Mouse (Mus musculus): ENCODE results near the gene Them7.

Them7 gene

DNA sequence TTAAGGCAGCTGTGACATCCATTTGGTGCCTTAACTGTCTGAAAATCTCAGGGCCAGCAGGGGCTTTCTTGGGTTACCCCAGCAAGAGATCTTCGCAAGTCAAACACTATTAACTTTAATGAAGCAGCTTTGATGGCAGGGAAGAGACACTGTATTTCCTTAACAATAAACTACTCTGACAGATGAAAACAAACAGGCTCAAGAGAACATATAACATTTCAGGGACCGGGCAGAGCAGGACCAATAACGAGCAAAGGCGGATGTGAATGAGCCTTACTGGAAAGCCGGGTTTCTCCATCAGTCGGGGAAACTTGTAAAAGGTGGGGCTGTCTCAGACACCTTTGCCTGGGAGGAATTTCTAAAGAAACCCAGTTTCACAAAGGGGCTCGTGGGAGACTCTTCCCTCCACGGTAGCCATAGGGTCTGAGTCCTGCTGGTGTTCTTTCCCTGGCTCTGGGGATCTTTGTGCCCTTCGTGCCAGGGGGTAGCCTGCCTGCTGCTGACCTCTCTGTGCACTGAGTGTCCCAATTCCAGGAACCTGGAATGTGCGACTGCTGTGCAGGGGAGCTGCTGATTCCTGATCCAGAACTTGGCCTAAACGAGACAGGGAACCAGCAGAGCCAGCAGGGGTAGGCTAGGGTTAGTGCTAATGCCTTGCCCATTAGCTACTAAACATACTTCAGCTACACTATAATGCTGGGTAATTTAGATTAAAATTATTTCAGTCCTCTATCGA is 11.4 kb downstream of the Them7 start:
- DNase-seq (ENCODE audit: low spot score in 2 of 2): no peak

DNA sequence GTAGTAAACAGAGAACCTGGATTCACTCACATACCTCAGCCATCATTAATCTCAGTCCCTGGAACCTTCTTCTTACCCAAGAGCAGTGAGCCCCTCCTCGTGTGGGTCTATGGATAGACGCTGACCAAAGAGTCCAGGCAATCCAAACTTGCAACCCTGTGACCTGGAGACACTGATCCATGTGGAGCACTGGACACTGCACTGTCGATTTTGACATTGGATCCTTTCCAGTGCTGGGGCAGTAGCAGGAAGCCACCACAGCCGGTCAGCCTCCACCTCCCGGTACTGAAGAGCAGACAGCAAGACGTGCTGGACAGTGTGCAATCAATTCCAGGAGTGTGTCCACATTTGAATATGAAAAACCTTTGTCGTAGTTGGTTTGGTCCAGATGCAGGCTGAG is 13.3 kb downstream of the Them7 start:
- DNase-seq (ENCODE audit: low spot score in 2 of 2): no peak

DNA sequence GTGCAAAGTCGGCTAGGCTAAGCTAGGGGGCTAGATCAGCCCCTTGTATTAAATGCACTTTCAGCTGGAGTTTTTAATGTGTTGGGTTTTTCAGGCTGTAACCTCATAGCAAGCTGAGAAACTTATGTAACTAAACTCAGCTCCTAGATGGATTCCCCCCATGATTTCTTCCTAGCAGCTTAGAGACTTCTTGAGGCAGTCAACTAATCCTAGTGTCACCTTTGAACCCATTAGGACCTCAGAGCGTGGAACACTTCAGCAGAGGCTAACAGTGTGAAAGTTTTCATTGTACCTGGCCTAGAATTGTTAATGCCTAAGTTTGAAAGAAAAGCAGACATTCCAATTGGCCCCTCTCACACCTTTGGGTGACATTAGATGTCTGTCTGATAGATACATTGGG is 13.7 kb downstream of the Them7 start:
- no peak for DNase-seq (ENCODE audit: low spot score in 2 of 2)

DNA sequence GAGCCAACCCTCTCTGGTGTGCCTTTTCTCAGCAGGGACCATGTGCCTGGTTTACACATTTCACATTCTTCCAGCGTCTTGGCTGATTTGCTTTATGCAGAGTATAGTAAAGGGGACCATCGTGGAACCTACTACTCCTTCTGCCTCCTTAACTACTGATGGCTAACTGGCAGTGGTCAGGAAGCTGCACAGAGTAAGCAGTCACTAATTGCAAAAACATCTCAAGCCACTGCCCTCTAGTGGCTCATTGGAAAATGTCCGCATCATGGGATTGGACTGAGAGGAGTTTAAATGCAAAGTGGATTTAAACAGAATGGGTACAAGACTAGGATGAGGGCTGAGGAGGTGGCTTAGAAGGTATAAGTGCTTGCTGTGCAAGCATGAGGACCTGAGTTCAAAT is 14.7 kb downstream of the Them7 start:
- peak; percentile 8 to 9 for DNase-seq (ENCODE audit: low spot score in 2 of 2)

DNA sequence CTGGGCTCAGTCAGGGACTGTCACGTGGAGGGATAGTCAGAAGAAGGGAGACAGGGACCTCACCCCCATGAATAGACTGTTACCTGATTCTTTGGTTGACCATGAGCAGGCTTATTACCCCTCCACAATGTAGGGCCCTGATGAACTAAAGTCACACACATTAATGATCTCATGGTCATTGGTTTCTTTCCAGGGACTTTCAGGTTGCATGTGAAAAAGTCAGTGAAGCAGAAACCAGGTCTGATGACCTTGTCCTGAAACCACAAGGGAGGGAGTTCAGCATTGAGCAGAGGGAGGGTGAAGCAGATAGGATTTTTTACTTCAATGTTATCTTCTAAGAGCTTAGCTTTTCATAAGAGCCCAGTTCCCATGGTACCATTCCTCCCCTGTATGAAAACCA is 16.5 kb downstream of the Them7 start:
- no peak for DNase-seq (ENCODE audit: low spot score in 2 of 2)

DNA sequence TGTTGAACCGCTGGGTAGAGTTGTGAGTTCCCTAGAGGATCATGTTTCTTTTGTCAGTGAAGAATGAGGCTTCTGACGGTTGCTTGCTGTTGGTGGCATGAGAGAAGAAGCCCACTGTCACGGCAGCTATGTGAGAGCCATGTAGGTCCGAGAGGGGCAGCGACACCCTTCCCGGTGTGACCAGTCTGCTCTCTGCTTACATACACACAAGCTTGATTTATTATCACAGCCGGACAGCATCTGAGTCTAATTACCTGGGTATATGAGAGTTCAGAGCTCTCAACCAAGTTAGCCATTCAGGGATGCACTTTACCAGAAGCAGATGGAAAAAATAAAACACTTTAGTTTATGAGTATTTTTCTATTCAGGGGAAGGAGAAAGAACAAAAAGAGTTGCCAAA is 18.8 kb downstream of the Them7 start:
- no peak for DNase-seq (ENCODE audit: low spot score in 2 of 2)

DNA sequence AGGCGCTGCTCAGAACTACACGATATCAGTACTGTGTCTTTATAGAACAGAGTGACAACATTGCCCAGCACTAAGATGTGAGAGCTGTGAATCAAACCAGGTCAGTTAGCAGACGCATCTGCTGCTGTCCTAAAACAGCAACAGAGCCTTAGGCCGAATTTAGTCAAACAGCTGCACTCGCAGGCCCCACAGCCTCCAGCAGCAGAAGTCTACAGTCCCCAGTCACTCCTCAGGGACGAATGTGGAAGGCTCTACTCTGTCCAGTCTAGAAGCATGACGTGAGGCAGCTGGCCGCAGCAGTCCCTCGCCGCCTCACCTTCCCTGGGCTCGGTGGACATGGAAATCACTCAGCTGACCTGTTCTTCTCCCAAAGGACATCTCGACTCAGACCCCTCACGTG is 20.6 kb downstream of the Them7 start:
- DNase-seq (ENCODE audit: low spot score in 2 of 2): peak in 1 of 2 experiments; percentile 16

DNA sequence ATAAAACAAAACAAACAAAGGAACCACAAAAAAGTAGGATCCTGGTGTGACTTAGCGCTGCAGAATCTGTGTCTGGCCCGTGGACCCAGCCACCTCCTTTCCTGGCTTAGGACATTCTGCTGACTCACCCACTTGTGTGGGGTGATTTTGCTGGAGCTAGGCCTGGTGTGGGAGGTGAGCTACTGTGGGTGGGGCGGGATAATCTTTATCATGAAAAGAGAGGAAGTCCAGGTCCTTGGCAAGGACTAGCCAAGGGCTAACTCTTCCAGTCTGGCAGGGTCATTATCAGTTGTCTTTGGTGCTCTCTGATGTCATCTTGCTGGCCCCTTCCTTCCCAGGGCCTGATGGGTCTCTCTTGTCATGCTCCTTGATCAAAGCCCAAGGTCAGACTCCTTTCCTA is 27.9 kb downstream of the Them7 start:
- DNase-seq (ENCODE audit: low spot score in 2 of 2): no peak

DNA sequence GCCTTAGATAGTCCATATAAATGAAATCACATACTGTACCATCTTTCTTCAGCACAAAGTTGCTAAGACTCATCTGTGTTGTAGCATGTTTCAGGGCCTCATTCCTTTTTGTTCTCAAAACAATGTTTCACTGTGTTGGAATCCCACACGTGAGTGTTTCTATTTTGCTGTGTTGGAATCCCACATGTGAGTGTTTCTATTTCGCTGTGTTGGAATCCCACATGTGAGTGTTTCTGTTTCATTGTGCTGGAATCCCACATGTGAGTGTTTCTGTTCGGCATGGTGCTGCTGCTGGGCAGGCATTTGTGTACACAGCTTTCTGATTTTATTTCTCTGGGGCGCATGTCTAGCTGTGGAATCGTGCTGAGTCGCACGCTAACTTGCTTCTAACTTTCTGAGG is 28.7 kb downstream of the Them7 start:
- no peak for DNase-seq (ENCODE audit: low spot score in 2 of 2)

DNA sequence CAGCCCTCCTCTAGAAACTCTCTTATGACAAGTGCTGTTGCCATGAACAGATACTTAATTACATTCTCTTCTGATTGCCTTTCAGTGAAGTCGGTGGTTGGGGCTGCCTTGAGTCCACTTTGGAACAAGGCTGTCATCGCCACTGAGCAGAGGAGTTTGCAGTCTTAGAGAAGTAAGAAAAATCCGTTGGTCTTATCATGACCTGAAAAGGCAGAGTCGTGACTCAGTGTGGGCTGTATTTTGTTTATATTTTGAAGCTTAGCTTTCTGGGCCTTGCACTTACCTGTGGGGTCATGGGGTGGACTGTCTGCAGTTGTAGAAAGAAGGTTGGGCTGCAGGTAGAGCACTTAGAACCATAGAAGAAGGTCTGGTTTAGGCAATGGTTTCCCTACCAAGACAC is 31.3 kb downstream of the Them7 start:
- DNase-seq (ENCODE audit: low spot score in 2 of 2): no peak

DNA sequence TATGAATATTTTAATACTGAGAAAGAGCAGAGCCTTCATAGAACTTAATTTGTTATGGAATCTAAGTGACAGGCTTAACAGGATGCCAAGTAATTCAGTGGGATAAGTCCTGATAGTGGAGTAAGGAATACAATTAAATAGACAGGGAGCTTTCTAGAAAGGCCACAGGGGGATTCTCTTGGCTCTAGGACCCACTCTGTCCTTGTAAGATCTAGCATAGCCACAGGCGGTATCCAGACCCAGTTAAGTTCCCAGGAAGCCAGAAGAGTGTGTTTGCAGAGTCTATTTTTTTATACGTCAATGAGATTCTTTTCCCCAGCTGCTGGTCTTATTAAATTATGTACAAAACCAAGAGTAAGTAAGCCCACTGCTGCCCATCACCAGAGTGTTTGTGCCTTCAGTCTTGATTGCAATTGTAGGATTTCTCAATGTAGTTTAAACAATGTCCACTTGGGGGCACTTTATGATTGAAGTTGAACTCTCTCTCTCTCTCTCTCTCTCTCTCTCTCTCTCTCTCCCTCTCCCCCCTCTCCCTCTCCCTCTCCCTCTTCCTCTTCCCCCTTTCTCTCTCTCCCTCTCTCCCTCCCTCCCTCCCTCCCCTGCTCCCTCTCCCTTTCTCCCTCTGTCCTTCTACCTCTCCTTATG is 32.4 kb downstream of the Them7 start:
- DNase-seq (ENCODE audit: low spot score in 2 of 2): no peak

DNA sequence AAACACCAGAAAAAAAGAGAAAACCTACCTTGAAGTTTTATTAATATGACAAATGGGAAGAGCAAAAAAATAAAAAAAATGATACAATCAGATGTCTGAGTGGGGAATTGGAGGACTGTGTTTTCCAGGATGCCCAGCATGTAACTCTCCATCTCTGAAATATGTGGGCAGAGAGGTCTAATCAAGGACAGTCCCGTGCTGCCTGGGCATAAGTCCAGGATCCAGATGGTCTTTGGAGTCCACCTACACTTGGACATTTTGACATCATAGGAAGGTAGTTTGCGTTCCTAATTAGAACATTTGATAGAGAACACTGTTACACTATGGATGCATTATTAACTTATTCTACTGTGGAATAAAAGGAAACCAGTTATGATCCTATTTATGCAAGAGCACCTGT is 33.3 kb downstream of the Them7 start:
- DNase-seq (ENCODE audit: low spot score in 2 of 2): no peak

DNA sequence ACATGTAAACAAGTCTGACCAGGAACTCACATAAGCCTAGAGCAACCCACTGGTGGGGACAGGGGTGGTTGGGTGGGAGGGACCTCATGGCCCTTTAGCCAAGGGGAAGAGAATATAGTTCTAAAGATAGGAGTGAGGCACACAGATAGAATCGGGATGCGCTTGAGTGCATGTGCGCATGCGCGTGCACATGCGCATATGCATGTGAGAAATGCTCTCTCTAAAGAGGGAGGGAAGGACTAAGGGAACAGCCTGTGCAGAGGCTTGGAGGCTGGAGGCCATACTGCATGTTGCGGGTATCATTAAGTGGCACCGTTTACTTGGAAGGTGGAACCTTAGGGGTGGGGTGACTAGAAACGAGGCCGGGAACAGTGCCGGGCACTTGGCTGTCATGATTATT is 37.2 kb downstream of the Them7 start:
- no peak for DNase-seq (ENCODE audit: low spot score in 2 of 2)

DNA sequence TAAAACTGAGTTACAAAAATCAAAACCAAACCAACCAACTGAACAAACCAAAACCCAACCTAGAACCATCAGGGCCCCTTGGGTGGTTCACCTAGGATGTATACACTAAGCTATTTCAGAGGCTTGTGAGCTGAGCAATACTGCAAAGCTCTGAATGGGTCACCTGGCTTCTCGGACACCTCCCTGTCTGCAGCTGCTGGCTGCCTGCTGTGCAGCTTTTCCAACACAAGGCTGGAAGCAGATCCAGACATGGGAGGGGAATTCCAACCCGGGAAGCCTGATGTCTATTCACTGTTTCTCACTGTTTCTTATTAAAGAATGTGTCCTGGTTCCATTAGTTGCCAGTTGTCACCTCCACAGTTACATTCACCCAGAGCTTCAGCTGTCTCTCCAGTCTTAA is 39.1 kb downstream of the Them7 start:
- DNase-seq (ENCODE audit: low spot score in 2 of 2): no peak

DNA sequence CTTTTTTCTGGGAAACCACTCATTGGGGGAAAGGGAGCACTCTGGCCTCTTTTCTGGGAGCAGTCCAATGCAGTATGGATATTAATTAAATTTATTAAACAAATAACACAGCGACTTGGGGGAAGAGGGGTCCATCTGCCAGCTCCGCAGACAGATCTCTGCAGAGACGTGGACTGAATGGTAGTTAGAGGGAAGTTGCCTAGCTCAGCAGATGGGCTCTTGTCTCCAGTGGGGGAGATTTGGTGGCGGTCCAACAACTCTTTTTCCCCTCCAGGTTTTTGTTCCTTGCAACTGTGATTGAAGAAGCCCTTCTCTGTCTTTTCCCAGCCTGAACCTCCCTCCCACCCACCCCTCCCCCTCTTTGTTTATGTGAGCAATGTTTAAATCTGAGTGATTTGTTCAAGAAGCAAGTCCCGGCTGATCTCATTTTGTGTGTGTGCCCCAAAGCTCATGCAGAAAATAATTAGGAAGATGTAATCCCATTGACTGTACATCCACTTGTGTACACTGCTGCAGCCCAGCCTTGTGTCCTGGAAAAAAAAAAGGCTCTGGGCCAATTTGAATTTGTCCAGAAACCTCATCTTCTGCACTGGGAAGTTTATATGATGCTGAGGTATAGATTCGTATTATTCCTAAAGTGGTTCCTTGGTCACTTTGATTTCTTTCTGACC is 58.4 kb downstream of the Them7 start:
- DNase-seq (ENCODE audit: low spot score in 2 of 2): no peak

DNA sequence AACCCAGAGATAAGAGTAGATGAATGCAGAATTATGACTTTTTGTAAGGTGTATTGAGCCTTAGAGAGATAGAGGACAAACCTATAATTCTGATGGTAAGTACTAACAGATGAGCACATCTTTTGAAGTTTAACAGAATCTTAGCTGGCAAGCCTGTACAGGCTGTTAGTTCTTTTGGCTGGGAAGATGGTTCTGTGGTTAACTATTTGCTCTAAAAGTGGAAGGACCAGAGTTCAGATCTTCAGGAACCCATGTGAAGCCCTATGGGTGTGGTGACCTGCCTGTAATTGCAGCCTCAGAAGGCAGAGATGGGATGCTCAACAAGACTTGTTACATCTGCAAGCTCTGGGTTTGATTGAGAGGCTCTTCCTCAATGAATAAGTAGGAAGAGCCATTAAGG is 59.7 kb downstream of the Them7 start:
- no peak for DNase-seq (ENCODE audit: low spot score in 2 of 2)

DNA sequence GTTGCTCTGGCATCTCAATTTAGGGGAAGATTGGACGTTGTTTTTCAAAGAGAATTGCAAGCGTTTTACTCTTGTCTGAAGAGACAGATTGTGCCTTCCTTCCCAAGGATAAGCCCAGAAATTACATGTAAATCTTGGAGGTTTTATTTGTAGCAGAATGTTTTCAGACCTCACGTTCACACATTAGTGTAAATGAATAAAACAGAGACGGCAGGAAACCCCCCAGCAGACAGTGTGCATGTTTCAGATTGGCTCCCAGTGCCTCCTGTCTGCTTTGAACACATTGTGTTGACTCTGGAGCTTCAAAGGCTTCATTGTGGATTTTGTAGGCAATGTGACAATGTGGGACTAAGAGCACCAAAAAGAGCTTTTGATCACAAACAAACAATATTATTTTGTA is 60.7 kb downstream of the Them7 start:
- DNase-seq (ENCODE audit: low spot score in 2 of 2): no peak

DNA sequence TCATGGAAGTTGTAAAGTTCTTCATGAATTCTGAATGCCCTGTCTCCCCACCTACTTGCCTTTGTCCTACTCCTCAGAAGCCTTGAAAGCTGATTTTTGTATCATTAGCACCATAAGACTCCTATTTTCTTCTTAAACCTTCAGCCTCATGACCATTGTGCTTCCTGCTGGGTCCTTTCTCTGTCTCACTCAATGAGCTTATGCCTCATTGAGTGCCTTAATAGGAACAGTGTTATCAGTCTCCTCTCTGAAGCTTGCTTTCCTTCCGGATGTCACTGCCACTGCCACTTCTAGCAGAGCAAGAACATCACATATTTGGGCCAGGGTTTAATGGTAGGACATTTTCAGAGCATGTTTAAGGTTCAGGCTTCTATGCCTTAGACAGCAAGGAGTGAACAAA is 71.7 kb downstream of the Them7 start:
- no peak for DNase-seq (ENCODE audit: low spot score in 2 of 2)

DNA sequence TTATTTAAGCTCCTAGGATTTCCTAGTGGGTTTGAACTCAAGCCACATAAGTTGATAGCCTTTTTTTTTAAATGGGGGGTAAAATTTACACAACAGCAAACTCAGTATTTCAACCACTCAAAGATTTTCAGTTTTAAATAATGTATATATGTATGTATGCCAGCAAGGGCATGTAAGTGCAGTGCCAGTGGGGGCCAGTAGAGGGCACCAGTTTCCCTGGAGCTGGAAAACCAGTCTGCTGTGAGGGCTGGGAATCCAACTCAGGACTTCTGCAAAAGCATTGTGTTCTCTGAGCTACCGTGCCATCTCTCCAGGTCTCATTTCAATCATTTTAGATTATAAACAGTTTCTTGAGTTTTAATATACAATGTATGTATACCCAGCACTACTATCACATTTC is 74.8 kb downstream of the Them7 start:
- DNase-seq (ENCODE audit: low spot score in 2 of 2): no peak

DNA sequence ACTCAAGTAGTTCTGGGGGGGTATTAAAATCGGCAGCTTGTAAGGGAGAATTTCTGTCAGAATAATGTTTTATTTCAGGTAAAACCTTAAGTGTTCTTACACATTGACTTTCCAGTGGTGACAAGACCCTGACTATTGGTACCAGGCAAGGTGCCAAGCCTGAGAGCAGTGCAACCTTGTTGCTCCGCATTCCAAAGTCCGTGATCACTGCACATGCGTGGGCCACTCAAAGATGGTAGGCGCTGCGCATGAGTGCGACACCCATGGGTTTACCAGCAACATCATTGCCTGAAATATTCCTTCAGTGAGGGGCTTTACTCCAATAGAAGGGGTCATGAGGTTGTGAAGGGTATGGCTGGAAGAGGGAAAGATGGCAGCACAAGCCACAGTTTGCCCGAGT is 77.0 kb downstream of the Them7 start:
- no peak for DNase-seq (ENCODE audit: low spot score in 2 of 2)

DNA sequence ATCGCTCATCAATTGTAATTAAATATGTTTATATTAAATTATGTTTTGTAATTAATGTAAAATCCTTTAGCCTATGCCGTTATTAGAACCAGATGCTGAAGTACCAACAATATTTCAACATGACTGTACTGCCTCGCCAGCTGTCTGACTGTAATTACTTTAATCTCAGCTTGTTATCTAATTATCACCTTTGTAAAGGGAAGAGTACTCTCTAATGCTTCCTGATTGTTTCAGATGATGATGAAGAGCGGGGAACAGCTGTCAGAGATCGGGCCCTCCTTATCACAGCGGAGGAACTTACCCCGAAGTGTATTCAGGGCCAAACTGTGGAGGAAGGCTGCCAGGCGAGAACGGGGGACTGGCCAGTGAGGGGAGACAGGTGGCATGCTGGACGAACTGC is 77.4 kb downstream of the Them7 start:
- DNase-seq (ENCODE audit: low spot score in 2 of 2): no peak

DNA sequence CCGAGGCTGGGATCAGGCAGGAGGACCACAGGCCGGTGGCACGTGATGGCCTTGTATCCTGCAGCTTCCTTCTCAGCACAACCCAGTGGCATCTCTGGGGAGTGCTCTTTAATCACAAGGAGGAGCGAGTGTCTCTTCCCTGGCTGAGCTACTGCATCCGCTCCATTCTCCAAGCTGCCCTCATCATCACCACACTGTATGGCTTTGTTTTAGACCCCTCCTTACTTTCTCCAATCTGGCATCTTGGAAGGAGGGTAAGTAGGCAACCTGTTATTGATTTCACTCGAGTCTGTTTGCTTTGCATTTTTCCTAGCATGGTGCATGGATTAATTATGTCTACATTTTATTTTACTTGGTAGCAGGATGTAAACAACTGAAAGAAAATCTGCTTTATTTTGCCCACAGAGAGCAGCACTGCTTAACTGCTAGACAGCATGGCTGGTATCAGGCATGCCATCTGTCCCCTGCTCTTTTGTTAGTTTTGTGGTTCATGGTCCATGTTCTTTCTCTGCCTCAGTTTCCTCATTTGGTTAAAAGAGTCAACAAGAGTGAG is 79.9 kb downstream of the Them7 start:
- DNase-seq (ENCODE audit: low spot score in 2 of 2): no peak

DNA sequence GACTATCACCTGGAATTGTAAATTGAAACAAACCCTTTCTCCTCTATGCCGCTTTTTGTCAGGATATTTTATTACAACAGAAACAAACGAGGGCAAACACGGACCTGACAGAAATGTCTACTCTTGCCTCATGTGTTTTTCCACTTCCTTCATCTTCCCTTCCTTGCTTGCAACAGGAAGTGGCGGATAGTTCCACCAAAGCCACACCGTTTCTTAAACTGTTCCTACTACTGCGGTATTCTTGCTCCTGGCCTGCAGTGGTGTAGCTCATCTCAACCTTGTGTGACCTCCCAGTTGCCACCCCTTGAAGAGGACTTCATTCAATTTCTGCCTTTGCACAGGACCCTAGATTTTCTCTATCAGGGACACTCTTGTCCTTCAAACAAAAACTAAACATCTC is 81.8 kb downstream of the Them7 start:
- DNase-seq (ENCODE audit: low spot score in 2 of 2): no peak
